In the genomic region with DNA sequence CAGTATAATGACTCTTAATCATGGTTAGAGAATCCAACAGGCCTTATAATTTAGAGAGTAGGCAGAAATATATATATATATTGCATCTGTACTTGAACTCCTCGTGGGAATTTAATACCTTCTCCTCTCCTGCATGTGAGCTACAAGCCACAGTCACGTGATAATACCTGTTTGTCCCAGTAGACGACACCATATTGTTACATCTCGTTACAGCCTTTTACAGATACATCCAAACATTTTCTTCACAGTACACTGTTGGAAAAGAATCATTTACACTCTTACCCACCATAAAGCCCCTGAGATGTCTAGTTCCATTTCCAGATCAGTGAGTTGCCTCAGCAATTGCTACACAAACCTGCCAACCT, we compare ENCODE assay signal across 9 mouse cellular contexts. TPM values are rescaled to one million over a fixed set of nuclear protein-coding genes. Genes with fewer than 3 reads are reported as not detected.
DNase-seq lines count a peak whose midpoint lies in the region; ATAC-seq and TF ChIP-seq lines count a peak whose summit lies in the region.
"Had no signal": no experiment of that assay in that cellular context is flagged by ENCODE, and none has a peak within 500 bp of the region (broad histone marks: within the 10 kb centered on the region; RNA-seq: fewer than 3 reads in every experiment).

No protein-coding gene starts in this region.

- peak overlapping the region; percentile 98 for H3K27ac ChIP-seq in layer of hippocampus, adult 2 months
- no peak overlapping the region for H3K27ac ChIP-seq in embryonic facial prominence, embryonic 11.5 days (replicated peaks; ENCODE audit: low read depth, low read length)
- H3K27ac ChIP-seq in midbrain, postnatal 0 days (ENCODE audit: low read depth, low read length) = peak overlapping the region; percentile 94

- no peak for ATAC-seq in embryonic facial prominence, embryonic 11.5 days (replicated peaks; ENCODE audit: insufficient number of reproducible peaks, low FRiP score, low TSS enrichment, low read depth)
- 0 out of 2 replicates have a peak, but pooled peaks have one; percentile 18 for ATAC-seq in midbrain, postnatal 0 days (ENCODE audit: low FRiP score)

- H3K9ac ChIP-seq in embryonic facial prominence, embryonic 11.5 days (replicated peaks; ENCODE audit: low read length) = peak overlapping the region; percentile 90
- H3K9ac ChIP-seq in midbrain, postnatal 0 days (replicated peaks; ENCODE audit: low read length, poor library complexity, severe bottlenecking) = peak overlapping the region; percentile 94

- peak overlapping the region; percentile 76 for H3K4me2 ChIP-seq in embryonic facial prominence, embryonic 11.5 days (ENCODE audit: low read depth, low read length)
- peak overlapping the region; percentile 65 for H3K4me2 ChIP-seq in midbrain, postnatal 0 days (ENCODE audit: low read depth, low read length, poor library complexity, severe bottlenecking)

- H3K9me3 ChIP-seq in embryonic facial prominence, embryonic 11.5 days (replicated peaks; ENCODE audit: control insufficient read depth, low read length) = no peaks in the 10 kb centered on the region
- H3K9me3 ChIP-seq in midbrain, postnatal 0 days (ENCODE audit: low read length) = no peaks in the 10 kb centered on the region

- DNase-seq in layer of hippocampus, adult 2 months (ENCODE audit: low spot score in 2 of 2) = no peak
- DNase-seq in layer of hippocampus, adult 9-10 months (ENCODE audit: low spot score) = no peak
- DNase-seq in embryonic facial prominence, embryonic 11.5 days (ENCODE audit: low spot score) = no peak
- DNase-seq in induced T-regulatory cell, adult 2 months (ENCODE audit: low read depth) = peak; percentile 19
- DNase-seq in midbrain, postnatal 0 days (ENCODE audit: low spot score) = no peak
- no peak for DNase-seq in adrenal gland, postnatal 10 days
- no peak for DNase-seq in adrenal gland, adult (ENCODE audit: inconsistent age in 2 of 2, low spot score in 1 of 2)
- no peak for DNase-seq in embryo, embryonic 10 days (ENCODE audit: low spot score)

- H3K36me3 ChIP-seq in embryonic facial prominence, embryonic 11.5 days (replicated peaks; ENCODE audit: control insufficient read depth, insufficient read depth, low read depth, low read length) = no peaks in the 10 kb centered on the region; the same call in 1 of the 2 replicates
- peaks cover 23% of the 10 kb centered on the region for H3K36me3 ChIP-seq in midbrain, postnatal 0 days (ENCODE audit: insufficient read depth, low read length)

- H3K4me1 ChIP-seq in embryonic facial prominence, embryonic 11.5 days (ENCODE audit: control insufficient read depth, insufficient read depth, low read length) = no peaks in the 10 kb centered on the region; the same call in 1 of the 2 replicates
- H3K4me1 ChIP-seq in midbrain, postnatal 0 days (ENCODE audit: insufficient read depth, low read length) = peaks cover 6% of the 10 kb centered on the region; the same call in 1 of the 2 replicates

- WGBS in embryonic facial prominence, embryonic 11.5 days = 44% methylated on average over 4 of the region's 4 CpGs
- 33% methylated on average over 4 of the region's 4 CpGs for WGBS in midbrain, postnatal 0 days

- no peak for TF ChIP-seq CTCF in layer of hippocampus, adult 2 months (conservative IDR thresholded peaks at IDR 0.05)
- TF ChIP-seq CTCF in midbrain, postnatal 0 days (IDR thresholded peaks at IDR 0.05) = no peak

- peak overlapping the region; percentile 94 for H3K4me3 ChIP-seq in layer of hippocampus, adult 2 months
- peak overlapping the region; percentile 89 for H3K4me3 ChIP-seq in embryonic facial prominence, embryonic 11.5 days (ENCODE audit: low read depth, low read length)
- peak overlapping the region; percentile 91 for H3K4me3 ChIP-seq in midbrain, postnatal 0 days (ENCODE audit: low read depth, low read length)

- no peaks in the 10 kb centered on the region for H3K27me3 ChIP-seq in embryonic facial prominence, embryonic 11.5 days (ENCODE audit: control insufficient read depth, insufficient read depth, low read length)
- H3K27me3 ChIP-seq in midbrain, postnatal 0 days (ENCODE audit: insufficient read depth, low read length) = no peaks in the 10 kb centered on the region

RNA-seq across cellular contexts. Expression of a gene that starts 0.8 kb away (rescaled TPM):
- 100 to 1,000 TPM; 184 to 196 TPM for total RNA-seq in layer of hippocampus, adult 2 months (2021)
- 50.7 and 58.4 TPM in 2 replicates for polyA plus RNA-seq in embryonic facial prominence, embryonic 11.5 days (2014; fragmentation: Nextera tagmentation; extraction: Ambion mirVana)
- 62.9 and 71.3 TPM in 2 replicates for total RNA-seq in midbrain, postnatal 0 days (2014; rRNA removed)
- polyA plus RNA-seq in midbrain, postnatal 0 days (2015; fragmentation: Nextera tagmentation; extraction: Ambion mirVana) = 189 and 225 TPM in 2 replicates
- total RNA-seq in adrenal gland, postnatal 10 days (2021) = 10 to 100 TPM; 34.3 to 35.8 TPM

RNA-seq across cellular contexts. Expression of a gene that starts 19.7 kb away (rescaled TPM):
- total RNA-seq in layer of hippocampus, adult 2 months (2021) = not detected
- polyA plus RNA-seq in embryonic facial prominence, embryonic 11.5 days (2014; fragmentation: Nextera tagmentation; extraction: Ambion mirVana) = 0.24 TPM in 2 replicates
- total RNA-seq in midbrain, postnatal 0 days (2014; rRNA removed) = 0.24 and 3.8 TPM in 2 replicates
- 0.32 and 0.79 TPM in 2 replicates for polyA plus RNA-seq in midbrain, postnatal 0 days (2015; fragmentation: Nextera tagmentation; extraction: Ambion mirVana)
- 1 to 10 TPM in 1 of 2 experiments, under 1 TPM in 1; 0.70 to 1.5 TPM for total RNA-seq in adrenal gland, postnatal 10 days (2021)

RNA-seq across cellular contexts. Expression of a gene that starts 28.1 kb away (rescaled TPM):
- not detected for total RNA-seq in layer of hippocampus, adult 2 months (2021)
- not detected in 2 replicates for polyA plus RNA-seq in embryonic facial prominence, embryonic 11.5 days (2014; fragmentation: Nextera tagmentation; extraction: Ambion mirVana)
- total RNA-seq in midbrain, postnatal 0 days (2014; rRNA removed) = not detected in 2 replicates
- 0.05 and 0.06 TPM in 2 replicates for polyA plus RNA-seq in midbrain, postnatal 0 days (2015; fragmentation: Nextera tagmentation; extraction: Ambion mirVana)
- 1 to 10 TPM; 1.7 to 3.3 TPM for total RNA-seq in adrenal gland, postnatal 10 days (2021)
- total RNA-seq: granulocyte monocyte progenitor cell, adult 5-6 weeks had no signal

RNA-seq across cellular contexts. Expression of a gene that starts 46.0 kb away (rescaled TPM):
- 1 to 10 TPM; 2.2 to 2.9 TPM for total RNA-seq in layer of hippocampus, adult 2 months (2021)
- polyA plus RNA-seq in embryonic facial prominence, embryonic 11.5 days (2014; fragmentation: Nextera tagmentation; extraction: Ambion mirVana) = 2.5 and 2.7 TPM in 2 replicates
- total RNA-seq in midbrain, postnatal 0 days (2014; rRNA removed) = 1.8 and 6.3 TPM in 2 replicates
- 3.9 and 5.1 TPM in 2 replicates for polyA plus RNA-seq in midbrain, postnatal 0 days (2015; fragmentation: Nextera tagmentation; extraction: Ambion mirVana)
- 1 to 10 TPM; 4.3 to 8.2 TPM for total RNA-seq in adrenal gland, postnatal 10 days (2021)
